Mouse (Mus musculus) B cell, adult (primary cell): ENCODE data around the gene Mpp4. TPM values are rescaled to one million over a fixed set of nuclear protein-coding genes. Genes with fewer than 3 reads are reported as not detected.

ENCODE experiments used
- total RNA-seq: library from RNA; stranded (reverse); gene quantifications from 4 replicates; pipeline ENCODE4 v1.2.4, GENCODE M21; 2023; ENCODE audit not compliant: inconsistent age

The Mpp4 gene
- total RNA-seq, result 0.36 to 1.7 TPM (median 1.0 TPM) in 4 replicates

DNA sequence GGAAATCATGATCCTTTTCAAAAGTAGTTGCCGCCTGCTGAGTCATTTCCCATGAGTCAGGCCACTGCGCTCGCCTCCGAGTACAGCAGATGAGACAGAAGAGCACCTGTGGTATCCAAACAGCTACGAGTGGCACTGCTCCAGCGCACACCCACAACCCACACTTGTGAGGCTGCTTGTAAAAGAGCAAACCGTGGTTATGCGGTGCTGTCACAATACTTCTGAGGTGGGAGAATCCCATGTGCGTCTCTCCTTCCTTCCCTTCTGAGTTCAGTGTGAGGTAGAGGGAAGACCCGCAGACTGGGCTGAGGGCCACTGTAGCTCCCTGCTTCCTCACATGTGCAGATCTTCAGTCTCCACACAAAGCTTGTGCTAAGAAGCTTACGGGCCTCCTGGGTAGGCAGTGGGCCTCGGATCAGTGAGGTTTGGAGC, at the start of gene Mpp4:
Gene Mpp4 (minus strand): TSS at position 360 of the 432 bp plus-strand sequence.

DNA sequence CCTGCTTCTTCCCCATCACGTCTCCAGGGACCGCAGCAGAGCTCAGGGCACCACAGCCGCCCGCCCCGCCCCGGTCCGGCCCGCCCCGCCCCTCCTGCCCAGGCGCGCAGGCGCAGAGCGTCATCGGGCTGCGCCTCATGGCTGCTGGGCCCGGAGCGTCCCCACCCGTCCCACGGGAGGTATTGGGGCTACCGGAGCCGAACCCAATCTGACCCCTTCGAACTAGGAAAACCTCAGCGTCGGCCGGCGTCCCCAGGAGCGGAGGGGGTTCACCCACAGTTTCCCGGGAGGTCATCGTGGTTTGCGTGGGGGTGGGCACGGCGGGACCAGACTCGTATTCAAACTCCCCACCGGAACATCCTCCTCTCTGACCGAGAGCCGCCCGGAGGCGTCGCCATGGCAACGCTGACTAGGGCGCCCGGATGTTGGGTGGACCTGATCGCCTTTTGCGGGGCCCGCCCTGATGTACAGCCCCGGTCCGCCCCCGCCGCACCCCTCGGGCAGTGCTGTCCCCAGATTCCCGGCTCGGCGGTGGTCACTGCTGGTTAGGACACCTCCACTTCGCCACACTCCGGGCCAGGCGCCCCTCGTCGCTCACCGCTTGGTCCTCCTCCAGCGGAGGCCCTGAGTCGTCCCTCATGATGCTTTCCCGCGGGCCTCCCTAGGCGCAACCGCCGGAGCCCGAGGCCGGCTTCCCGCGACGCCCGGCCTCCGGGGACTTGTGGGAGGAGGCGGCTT, 43.3 kb downstream of the Mpp4 start, which contains the start of gene Tmem237:
Gene Tmem237 (minus strand): TSS at position 689 of the 738 bp plus-strand sequence.

DNA sequence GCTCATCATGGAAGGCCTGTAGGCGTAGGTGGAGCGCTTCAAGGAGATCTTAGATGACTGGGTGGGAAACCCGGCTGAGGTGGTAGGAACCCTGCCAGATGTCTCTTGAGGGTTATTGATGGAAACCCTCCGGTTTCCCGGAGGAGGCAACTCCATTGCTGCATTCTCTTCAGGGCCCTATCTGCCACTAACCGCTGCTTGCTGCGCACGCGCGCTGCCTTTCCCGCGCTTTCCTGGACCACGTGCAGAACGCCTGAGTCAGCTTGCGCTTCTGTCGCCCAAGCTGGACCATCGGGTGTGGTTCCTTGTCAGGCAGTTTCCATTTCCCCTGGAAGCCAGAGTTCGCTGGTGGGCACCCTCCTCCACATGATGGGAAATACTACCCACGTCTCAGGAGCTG, 68.5 kb downstream of the Mpp4 start, which contains the start of gene C2cd6:
Gene C2cd6 (minus strand): TSS at position 196 of the 400 bp plus-strand sequence.

Other genes with a start within 250 kb of the Mpp4 start
- 74.0 to 89.4 TPM (median 84.9 TPM) in 4 replicates for gene Trak2, start 190.0 kb downstream of the Mpp4 start, total RNA-seq
- 19.0 to 32.9 TPM (median 20.3 TPM) in 4 replicates for gene Stradb, start 189.9 kb downstream of the Mpp4 start, total RNA-seq
- gene C2cd6, start 68.5 kb downstream of the Mpp4 start, total RNA-seq, result not detected in 4 replicates
- 2.2 to 3.9 TPM (median 2.7 TPM) in 4 replicates for gene Tmem237, start 43.0 kb downstream of the Mpp4 start, total RNA-seq
- 16.7 to 22.6 TPM (median 19.5 TPM) in 4 replicates for gene Als2, start 73.8 kb upstream of the Mpp4 start, total RNA-seq
- not detected in 4 replicates for gene Cdk15, start 93.5 kb upstream of the Mpp4 start, total RNA-seq